Mouse (Mus musculus) liver (tissue): ENCODE measurements around the gene Tns2.
"Not testable (repeated sequence)": the region's sequence is repeated elsewhere in the genome, so short reads cannot be mapped to it uniquely, and the experiment has no call there.

Experiments used
- DNase-seq: peaks from one replicate; pipeline ENCODE4 v3.0.0-alpha.2; 2020; ENCODE audit warnings: mixed read lengths

Gene Tns2

DNA sequence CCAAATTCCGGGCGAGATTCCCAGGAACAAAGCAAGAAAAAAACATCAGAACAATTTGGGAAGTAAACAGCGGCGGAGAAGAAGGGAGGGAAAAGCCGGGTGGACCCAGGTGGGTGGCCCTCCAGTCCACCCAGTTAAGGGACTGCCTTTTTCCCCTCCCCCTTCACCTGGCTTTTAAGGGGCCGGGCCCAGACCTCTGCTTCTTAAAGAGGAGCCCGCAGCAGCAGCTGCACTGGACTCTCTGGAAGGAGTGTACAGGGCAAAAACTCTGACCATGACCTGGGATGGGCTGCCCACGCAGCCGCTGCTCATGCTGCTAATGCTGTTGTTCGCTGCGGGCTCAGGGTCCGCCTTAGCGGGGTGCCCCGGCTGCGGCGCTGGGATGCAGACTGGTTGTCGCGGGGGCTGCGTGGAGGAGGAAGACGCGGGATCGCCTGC is 44.1 kb downstream of the Tns2 start, which contains the start of gene Igfbp6:
TSS of gene Igfbp6 (plus strand) at position 89 of the 438 bp plus-strand sequence.
- no peak for DNase-seq

DNA sequence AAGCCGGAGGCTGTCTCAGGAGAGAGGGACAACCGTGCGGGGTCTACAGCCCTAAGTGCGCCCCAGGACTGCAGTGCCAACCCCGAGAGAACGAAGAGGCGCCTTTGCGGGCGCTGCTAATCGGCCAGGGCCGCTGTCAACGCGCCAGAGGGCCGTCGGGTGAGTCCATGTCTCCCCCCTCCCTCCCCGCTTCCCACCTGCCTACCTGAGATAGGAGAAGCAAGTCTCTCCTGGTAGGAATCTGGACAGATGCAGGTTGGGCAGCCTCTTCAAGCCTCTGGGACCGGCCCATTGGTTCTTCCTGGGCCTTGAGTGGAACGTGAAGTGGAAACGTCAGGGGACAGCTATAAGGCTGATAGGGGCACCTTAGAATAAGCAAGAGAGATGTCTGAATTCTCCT is 44.5 kb downstream of the Tns2 start:
- no peak for DNase-seq

DNA sequence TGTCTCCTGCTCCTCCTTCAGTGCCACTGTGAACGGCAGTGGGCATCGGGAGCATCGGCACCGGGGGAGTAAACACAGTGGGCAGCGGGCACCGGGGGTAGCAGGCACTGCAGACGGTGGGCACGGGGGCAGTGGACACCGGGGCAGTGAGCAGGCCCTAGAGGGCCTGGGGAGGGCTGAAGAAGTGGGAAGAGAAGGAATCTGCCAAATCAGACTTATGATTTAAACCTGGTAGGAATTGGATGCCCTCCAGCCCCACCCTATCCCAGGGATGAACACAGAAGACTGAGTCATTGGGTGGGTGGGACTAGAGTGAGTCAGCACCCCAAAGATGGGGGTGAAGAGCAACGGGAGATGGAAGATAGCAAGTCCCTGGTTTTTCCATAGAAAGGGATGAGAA is 45.1 kb downstream of the Tns2 start:
- no peak for DNase-seq

DNA sequence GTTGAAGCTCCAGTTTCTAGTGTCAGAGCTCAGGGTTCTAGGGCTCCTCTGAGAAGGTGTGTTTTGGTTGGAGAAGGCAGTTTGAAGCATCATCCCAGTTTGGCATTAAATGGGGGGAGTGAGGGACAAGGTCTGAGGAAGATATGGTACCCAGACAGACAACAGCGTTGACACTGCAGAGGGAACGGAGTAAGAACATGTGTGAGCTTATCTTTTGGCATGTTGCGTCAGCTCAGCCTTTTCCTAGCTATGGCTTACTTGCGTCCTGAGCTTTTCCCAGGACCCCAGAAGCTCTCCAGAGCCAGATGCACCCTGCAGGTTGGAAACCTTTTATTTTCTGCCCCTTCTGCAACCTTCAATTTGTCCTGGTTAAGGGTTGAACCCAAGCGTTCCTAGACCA is 45.9 kb downstream of the Tns2 start:
- no peak for DNase-seq

DNA sequence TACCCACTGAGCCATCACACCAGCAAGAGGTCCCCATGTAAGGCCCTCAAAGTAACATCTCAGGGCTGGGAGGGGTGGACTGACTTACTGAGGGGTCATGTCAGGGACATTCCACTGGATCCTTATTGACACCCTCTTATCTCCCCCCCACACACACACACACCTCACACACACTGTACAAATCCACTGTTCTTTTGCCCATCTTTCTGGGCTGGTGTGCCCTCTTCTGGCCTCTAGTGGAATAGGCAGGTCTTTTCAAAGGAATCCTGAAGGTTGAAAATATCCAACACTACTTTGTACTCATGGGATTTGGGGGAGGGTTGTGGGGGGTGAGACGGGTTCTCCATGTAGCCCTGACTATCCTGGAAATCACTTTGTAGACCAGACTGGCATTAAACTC is 46.7 kb downstream of the Tns2 start:
- DNase-seq: peak; percentile 46

DNA sequence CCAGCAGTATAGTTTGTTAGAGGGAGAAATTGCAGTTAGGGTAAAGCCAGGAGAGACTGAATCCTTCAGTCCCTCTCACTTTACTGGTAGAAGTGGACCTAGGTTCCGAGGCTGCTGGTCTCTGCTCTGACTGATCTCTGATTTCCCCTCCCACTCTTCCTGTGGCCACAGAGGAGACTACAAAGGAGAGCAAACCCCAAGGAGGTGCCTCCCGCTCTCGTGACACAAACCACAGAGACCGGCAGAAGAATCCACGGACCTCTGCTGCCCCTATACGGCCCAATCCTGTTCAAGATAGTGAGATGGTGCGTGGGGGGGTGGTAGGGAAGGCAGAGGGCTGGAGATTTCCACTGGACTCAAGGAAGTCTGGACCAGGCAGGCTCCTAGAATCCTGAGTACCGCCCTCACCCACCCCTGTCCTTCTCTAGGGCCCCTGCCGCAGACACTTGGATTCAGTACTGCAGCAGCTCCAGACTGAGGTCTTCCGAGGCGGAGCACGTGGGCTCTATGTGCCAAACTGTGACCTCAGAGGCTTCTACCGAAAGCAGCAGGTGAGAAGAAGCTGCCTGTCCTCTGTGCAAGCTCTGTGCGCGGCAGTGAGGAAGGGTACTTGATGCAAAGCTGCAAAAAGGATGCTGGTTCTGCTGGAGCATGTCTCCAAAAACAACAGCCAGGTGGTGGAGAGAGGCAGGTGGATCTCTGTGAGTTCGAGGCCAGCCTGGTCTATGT is 47.6 kb downstream of the Tns2 start:
- DNase-seq: no peak

DNA sequence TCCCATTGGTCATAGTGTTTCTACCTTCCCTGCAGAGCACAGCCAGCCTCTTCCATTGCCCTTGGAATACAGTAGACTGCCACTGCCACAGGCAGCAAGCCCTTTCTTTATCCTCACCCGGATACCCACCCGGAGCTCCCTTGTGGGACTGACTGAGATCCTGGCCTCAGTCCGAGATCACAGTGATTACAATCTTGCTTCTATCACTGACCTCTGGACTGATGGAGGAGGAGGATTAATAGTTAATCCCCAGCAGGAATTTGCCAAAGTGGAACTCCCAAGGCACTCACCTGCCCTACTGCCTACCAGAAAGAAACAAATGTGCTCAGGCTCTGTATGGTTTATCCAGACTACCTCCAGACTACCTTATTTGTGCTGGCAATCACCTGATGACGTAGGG is 49.3 kb downstream of the Tns2 start:
- no peak for DNase-seq

DNA sequence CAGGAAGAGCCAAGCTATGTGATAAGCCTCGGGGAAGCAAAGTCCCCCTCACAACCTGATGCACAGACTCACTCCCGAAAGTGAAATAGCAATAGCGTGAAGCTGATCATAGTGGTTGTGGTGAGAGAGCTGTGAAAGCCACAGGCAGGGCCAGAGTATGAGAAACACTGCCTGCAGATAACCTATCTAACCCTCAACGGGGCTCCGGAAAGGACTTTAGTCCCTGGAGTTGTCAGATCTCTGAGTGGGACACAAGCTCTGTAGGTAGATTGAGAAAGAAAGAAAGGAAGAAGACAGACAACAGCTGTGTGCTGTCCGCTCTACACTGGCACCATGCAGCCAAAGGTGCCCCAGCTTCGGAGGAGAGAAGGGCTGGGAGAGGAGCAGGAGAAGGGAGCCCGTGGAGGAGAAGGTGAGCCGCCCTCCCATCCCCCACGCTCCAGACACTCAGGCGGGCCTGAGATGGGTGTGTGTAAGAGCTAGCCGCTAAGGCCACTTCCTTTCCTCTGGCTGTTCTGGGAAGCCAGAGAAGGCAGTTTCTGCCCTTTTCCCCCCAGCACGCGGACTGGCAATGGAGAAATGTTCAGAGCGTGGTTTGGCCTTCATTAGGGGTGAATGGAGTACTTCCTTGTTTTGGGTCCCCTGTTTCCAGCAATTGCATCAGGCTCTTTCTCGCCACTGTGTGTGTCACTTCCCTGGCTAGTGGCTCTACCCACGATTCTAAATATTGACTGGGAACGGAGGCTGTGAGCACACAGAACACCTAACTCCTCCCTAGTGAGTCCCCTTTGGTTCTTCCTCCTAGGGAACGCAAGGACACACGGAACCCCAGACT is 50.3 kb downstream of the Tns2 start, which contains the start of gene Soat2:
TSS of gene Soat2 (plus strand) at position 226 of the 835 bp plus-strand sequence.
- peak; percentile 78 for DNase-seq

DNA sequence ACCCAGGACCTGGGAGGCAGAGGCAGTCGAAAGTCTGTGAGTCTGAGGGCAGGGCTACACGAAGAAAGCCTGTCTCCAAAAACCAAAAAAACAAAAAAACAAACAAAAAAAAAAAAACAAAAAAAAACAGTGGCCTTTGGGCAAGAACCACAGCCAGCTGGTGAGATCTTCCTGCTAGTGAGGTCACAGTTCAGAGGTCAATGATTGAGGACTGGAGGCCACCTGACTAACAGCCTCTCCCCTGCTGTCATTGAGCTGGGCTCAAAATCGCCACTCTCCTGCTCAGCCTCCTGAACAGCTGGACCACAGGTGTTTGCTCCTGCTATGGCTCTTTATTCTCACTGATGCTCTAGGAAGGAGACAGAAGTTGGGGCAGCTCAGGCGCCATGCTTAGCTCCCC is 52.4 kb downstream of the Tns2 start:
- DNase-seq: no peak

DNA sequence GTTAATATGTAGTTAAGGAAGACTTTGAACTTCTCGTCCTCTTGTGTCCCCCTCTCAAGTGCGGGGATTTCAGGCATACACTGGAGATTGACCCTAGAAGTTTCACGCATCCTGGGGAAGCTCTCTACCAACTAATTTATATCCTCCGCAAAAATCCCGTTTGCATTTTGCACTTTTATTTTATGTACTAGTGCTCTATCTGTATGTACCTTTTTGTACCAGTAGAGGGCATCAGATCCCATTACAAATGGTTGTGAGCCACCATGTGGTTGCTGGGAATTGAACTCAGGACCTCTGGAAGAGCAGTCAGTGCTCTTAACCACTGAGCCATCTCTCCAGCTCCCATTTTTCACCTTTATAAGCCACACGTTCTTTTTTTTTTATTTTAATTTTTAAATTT is 54.8 kb downstream of the Tns2 start:
- not testable (repeated sequence) for DNase-seq

DNA sequence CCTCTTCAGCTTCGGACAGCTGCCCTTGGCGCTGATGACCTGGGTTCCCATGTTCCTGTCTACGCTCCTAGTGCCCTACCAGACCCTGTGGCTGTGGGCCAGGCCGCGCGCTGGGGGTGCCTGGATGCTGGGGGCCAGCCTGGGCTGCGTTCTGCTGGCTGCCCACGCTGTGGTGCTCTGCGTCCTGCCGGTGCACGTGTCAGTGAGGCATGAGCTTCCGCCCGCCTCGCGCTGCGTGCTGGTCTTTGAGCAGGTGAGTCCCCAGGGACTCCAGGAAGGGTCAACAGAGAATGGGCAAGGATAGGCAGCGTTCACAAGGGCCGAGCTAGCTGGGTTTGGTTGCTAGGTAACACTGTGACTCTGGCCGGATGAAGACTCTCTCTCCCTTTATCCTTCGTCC is 56.6 kb downstream of the Tns2 start:
- DNase-seq: no peak

DNA sequence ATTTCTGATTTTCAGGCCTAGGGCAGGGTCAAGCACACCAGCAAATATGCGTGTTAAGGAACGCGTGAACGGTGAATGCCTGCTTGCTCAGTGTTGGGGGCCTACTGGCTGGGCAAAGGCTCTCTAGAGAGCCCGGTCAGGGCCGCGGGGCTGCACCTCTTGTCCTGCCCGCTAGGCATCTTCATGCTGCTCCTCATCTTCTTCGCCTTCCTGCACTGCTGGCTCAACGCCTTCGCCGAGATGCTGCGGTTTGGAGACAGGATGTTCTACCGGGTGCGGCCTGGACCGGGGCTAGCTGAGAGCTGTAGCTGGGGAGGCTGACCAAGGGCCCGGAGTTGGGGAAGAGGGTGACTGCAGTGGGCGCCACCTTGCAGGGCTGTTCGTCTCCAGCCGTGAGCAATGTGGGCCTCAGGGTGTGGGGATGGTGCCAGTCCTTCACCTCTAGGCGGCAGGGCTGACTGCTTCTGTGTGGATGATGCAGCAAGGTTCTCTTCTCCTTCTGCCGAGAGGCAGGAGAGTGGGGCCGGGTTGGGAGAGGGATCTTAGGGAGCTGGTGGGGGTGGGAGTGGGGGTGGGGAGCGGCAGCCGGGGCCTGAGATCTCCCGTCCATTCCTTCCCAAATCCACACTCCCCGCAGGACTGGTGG is 60.3 kb downstream of the Tns2 start:
- DNase-seq: no peak

DNA sequence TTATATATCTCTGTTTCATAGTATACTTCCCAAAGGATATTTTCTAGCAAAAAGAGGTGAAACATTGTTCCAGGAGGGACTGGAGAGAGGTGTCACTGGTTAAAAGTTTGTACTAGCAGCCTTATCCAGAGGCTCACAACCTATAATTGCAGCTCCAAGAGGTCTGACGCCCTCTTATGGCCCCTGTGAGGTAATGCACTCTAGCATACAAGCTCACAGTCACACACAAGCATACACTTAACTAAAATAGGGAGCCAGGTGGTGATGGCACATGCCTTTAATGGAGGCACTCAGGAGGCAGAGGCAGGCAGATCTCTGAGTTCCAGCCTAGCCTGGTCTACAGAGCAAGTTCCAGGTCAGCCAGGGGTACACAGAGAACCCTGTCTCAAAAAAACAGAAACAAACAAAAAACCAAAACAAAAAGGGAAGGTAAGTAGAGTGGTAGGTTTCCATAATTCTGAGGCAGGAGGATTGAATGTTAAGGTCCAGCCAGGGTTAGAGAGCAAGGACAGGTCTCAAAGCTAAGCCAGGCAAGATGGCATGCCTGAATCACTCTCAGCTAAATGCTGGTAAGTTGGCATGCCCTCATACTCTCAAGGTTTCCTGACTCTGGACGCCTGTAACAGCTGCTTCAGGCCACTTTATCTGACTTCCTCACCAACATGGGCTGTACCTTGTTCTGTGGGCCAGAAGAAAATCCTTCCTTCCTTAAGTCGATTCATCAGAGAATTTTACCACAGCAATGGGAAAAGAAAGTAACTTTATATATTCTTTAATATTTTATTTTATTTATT is 63.9 kb downstream of the Tns2 start:
- DNase-seq: no peak

DNA sequence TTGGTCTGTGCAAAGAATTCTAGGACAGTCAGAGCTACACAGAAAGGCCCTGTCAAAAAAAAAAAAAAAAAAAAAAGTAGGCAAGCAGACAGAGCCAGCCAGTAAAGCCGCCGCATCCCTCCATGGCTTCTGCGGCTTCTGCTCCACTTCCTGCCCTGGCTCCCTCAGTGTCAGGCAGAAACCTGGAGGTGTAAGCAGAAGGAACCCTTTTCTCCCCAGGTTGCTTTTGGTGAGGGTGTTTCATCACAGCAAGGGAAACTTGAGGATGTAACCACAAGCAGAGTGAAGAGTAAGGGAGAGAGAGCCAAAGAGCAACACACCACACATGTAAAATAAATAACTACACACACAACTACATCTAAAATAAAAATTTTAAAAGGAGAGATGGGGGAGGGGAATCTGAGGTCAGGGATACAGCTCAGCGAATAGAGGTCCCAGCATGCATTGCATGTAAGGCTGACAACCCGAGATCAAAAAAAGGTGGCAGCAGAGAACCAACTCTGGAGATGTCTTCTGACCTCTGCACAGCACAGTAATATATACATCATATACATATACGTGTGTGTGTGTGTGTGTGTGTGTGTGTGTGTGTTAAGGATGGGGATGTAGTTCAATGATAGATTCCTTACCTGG is 65.4 kb downstream of the Tns2 start:
- no peak for DNase-seq
